Mouse (Mus musculus) stomach, embryonic 16.5 days (tissue): ENCODE data around the gene Naa15. TPM values are rescaled to one million over a fixed set of nuclear protein-coding genes. Genes with fewer than 3 reads are reported as not detected.
A peak's percentile ranks its signal among the peaks of the same experiment; 100 is the strongest.
"Not testable (repeated sequence)": the region's sequence is repeated elsewhere in the genome, so short reads cannot be mapped to it uniquely, and the experiment has no call there.

ENCODE experiments used
- ATAC-seq: fragments of 200-750 bp; cut with Nextera tagmentation; 2 replicates; pipeline ENCODE4 v1.8.0; 2017; ENCODE audit warnings: moderate number of reproducible peaks, moderate TSS enrichment; ENCODE audit not compliant: insufficient read depth, low FRiP score
- H3K27ac ChIP-seq: fragments of 300-500 bp; sonication (generic); 2 replicates; pipeline ENCODE4 v1.5.1; 2014; ENCODE audit warnings: low read length
- H3K27me3 ChIP-seq: fragments of 300-500 bp; sonication (generic); 2 replicates; pipeline ENCODE4 v1.6.1; 2014; ENCODE audit warnings: low read length, control low read depth, mixed read lengths; ENCODE audit not compliant: control insufficient read depth, insufficient read depth
- H3K36me3 ChIP-seq: fragments of 300-500 bp; sonication (generic); 2 replicates; pipeline ENCODE4 v1.6.1; 2014; ENCODE audit warnings: low read length; ENCODE audit not compliant: control insufficient read depth, insufficient read depth
- H3K4me1 ChIP-seq: fragments of 300-500 bp; sonication (generic); 2 replicates; pipeline ENCODE4 v1.6.1; 2014; ENCODE audit warnings: low read length, control low read depth, mixed read lengths; ENCODE audit not compliant: control insufficient read depth, insufficient read depth
- H3K4me2 ChIP-seq: fragments of 300-500 bp; sonication (generic); 2 replicates; pipeline ENCODE4 v1.6.1; 2014; ENCODE audit warnings: low read depth, low read length, mixed read lengths
- H3K4me3 ChIP-seq: fragments of 300-500 bp; sonication (generic); replicated peaks from 2 replicates; pipeline ENCODE4 v1.5.1; 2014; ENCODE audit warnings: mild to moderate bottlenecking, low read length
- H3K9ac ChIP-seq: fragments of 300-500 bp; sonication (generic); 2 replicates; pipeline ENCODE4 v1.6.1; 2014; ENCODE audit warnings: low read length
- H3K9me3 ChIP-seq: fragments of 300-500 bp; sonication (generic); replicated peaks from 2 replicates; pipeline ENCODE4 v1.6.1; 2016; ENCODE audit warnings: low read length, control low read depth; ENCODE audit not compliant: control insufficient read depth
- WGBS: fragments of 180-500 bp; shearing (Covaris S2); extraction: QIAGEN DNeasy Blood & Tissue Kit; methylation state at CpG from one replicate; pipeline ENCODE4 v1.1.7; 2014; 5-methylcytosine and 5-hydroxymethylcytosine counted together
- polyA plus RNA-seq: library from polyadenylated mRNA; unstranded; fragments of >200 nt; fragmentation: Nextera tagmentation; extraction: Ambion mirVana; gene quantifications from 2 replicates; pipeline ENCODE4 v1.2.1, GENCODE M21; 2015

Gene Naa15
- polyA plus RNA-seq, 1 experiment from 2014 or later = 28.9 TPM

DNA sequence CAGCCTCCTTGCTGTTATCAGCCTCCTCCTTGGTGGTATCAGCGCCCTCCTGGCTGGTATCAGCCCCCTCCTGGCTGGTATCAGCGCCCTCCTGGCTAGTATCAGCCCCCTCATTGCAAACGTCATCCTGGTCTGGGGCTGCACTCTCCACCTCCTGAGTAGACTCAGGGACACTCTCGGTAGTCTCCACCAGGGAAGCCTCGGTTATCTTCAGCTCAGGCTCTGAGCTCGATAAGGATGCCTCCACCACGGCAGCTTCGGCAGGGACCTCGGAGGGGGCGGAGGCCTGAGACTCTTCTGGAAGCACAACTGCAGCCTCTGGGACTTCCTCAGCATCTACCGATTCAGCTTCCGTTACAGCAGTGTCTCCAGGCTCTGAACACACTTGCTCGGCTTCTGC is 26.0 kb upstream of the Naa15 start:
- WGBS = 7% methylated on average over 13 of the region's 13 CpGs
- ATAC-seq = no peak
- H3K27me3 ChIP-seq = no peaks in the 10 kb centered on the region; the same call in 1 of the 2 replicates
- peak overlapping the region; percentile 40 for H3K4me2 ChIP-seq
- H3K4me1 ChIP-seq = peaks cover 5% of the 10 kb centered on the region; the same call in 1 of the 2 replicates
- no peaks in the 10 kb centered on the region for H3K9me3 ChIP-seq
- H3K27ac ChIP-seq = no peak overlapping the region
- peak overlapping the region; percentile 11 for H3K9ac ChIP-seq
- H3K4me3 ChIP-seq = peak overlapping the region; percentile 8
- H3K36me3 ChIP-seq = no peaks in the 10 kb centered on the region

DNA sequence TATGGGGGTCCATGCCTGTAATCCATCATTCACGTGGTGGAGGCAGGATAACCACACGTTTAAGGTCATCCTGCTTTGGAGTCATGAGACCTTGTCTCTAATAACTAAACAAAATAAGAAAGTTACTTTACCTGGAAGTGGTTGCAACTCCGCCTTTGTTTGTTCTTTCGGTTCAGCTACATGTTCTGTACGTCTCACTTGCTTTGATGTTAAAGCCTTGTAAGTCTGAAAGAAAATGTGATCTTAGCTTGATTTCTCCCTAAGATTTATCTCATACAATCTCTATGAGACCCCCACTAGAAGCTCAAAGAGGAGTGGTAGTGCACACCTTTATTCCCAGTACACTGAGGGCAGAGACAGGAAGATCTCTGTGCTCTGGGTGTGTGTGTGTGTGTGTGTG is 23.9 kb upstream of the Naa15 start:
- WGBS = 69% methylated on average over 5 of the region's 5 CpGs
- no peak overlapping the region for H3K27ac ChIP-seq
- no peak overlapping the region for H3K9ac ChIP-seq
- H3K4me2 ChIP-seq = no peak overlapping the region
- no peak overlapping the region for H3K4me3 ChIP-seq
- peaks cover 5% of the 10 kb centered on the region for H3K27me3 ChIP-seq
- peaks cover 5% of the 10 kb centered on the region; the same call in 1 of the 2 replicates for H3K4me1 ChIP-seq
- H3K36me3 ChIP-seq = no peaks in the 10 kb centered on the region
- H3K9me3 ChIP-seq = no peaks in the 10 kb centered on the region
- no peak for ATAC-seq

DNA sequence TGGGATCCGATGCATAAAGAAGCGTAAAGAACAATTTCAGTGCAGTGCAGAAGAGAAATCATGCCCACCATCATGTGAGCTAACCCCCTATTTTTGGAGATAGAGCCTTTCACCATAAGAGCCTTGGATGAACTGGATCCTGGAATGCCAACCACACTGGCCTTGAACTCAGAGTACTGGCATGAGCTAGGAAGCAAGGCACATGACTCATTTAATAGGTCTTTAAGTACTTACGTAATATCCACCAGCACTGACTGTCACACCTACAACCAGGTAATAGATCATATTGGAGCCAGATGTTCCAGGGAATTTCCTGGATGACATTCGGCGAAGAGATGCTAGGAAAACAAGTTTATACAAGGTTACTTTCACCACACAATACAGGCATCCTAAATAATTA is 23.4 kb upstream of the Naa15 start:
- H3K4me1 ChIP-seq = peaks cover 5% of the 10 kb centered on the region; the same call in 1 of the 2 replicates
- no peak overlapping the region for H3K9ac ChIP-seq
- no peak overlapping the region for H3K27ac ChIP-seq
- H3K27me3 ChIP-seq = peaks cover 5% of the 10 kb centered on the region
- no peaks in the 10 kb centered on the region for H3K36me3 ChIP-seq
- no peaks in the 10 kb centered on the region for H3K9me3 ChIP-seq
- no peak overlapping the region for H3K4me3 ChIP-seq
- no peak for ATAC-seq
- H3K4me2 ChIP-seq = no peak overlapping the region
- WGBS = 88% methylated on average over 5 of the region's 5 CpGs

DNA sequence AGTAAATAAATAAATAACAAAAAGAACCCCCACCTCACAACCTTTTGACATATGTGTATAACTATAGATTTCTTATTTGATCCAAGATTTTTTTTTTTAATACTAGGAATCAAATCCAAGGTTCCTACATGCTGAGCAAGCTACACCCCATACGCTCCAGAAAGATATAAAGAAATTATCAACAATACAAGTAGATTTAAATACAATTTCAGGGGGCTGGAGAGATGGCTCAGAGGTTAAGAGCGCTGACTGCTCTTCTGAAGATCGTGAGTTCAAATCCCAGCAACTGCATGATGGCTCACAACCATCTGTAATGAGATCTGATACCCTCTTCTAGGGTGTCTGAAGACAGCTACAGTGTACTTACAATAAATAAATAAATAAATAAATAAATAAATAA is 21.9 kb upstream of the Naa15 start:
- not testable (repeated sequence) for H3K27me3 ChIP-seq, H3K36me3 ChIP-seq, H3K4me1 ChIP-seq, H3K27ac ChIP-seq, ATAC-seq, H3K4me2 ChIP-seq, H3K4me3 ChIP-seq, H3K9me3 ChIP-seq, H3K9ac ChIP-seq
- WGBS = 93% methylated on average over 3 of the region's 3 CpGs

DNA sequence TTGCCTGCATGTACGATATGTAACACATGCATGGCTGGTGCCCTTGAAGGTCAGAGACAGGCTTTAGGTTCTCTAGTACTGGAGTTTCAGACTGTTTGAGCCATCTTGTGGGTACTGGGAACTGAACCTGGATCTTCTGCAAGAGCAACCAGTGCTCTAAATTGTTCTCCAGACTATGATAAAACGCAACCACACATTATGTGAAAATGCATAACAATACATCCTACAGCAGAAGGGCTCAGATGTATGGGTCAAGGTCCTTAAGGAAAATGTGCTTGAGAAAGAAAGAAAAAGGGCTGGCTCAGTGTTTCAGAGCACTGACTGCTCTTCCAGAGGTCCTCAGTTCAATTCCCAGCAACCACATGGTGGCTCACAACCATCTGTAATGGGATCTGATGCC is 21.3 kb upstream of the Naa15 start:
- Histone ChIP-seq H3K27ac (no peak overlapping the region), H3K4me1 (peaks cover 3% of the 10 kb centered on the region; the same call in 1 of the 2 replicates), H3K9ac (no peak overlapping the region), H3K4me2 (no peak overlapping the region), H3K9me3 (no peaks in the 10 kb centered on the region), H3K36me3 (no peaks in the 10 kb centered on the region), H3K4me3 (no peak overlapping the region), H3K27me3 (peaks cover 5% of the 10 kb centered on the region)
- 90% methylated on average over 2 of the region's 2 CpGs for WGBS
- no peak for ATAC-seq

DNA sequence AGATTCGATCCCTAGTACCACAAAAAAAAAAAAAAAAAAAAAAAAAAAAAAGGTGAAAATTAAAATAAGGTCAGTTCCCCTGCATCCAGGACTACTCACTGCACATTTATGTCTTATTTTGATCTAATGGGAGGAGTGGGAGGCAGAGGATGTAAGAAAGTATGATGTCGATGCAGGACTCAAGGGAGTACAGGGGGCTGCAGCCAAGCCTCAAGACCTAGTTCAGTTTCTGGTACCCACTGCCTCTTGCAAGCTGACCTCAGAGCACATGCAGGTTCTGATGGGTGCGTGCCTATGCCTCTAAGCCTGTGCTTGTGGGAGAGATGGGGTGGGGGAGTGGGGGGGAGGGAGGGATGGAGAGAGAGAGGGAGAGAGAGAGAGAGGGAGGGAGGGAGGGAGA is 20.1 kb upstream of the Naa15 start:
- Histone ChIP-seq H3K4me1 (no peaks in the 10 kb centered on the region), H3K9me3 (no peaks in the 10 kb centered on the region), H3K9ac (no peak overlapping the region), H3K27me3 (peaks cover 5% of the 10 kb centered on the region), H3K27ac (no peak overlapping the region), H3K4me2 (no peak overlapping the region), H3K4me3 (no peak overlapping the region), H3K36me3 (no peaks in the 10 kb centered on the region)
- ATAC-seq = no peak
- WGBS = 79% methylated on average over 3 of the region's 3 CpGs

DNA sequence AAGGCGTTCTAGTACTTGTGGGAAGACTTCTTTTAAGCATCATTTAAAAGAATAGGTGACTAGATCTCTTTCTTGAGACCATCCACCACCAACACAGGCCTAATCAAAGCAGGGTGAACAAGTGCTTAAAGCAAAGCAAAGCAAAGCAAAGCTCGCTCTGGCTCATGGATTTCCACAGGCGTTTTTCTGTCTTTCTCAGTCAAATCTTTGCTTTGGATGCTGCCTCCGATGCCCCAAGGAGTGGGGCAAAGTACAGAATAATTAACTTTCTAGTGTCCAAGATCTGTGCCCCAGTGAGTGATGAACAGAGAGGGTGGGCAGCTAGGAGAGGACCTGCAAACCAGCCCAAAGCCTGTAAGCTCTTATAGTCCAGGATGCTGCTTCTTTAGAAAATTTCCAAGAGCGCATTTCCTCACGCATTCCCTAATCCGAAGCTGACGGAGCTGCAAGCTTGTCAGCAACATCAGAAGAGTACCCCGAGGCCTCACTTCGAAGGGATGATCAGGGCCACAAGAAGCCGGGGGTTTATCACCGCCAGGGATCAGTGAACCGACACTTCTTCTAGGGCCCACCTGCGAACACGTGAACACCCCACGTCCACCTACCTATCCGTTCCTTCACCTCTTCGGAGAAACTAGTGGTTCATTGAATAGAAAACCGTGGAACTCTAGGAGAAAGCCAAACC is 19.3 kb upstream of the Naa15 start:
- 44% methylated on average over 19 of the region's 19 CpGs for WGBS

DNA sequence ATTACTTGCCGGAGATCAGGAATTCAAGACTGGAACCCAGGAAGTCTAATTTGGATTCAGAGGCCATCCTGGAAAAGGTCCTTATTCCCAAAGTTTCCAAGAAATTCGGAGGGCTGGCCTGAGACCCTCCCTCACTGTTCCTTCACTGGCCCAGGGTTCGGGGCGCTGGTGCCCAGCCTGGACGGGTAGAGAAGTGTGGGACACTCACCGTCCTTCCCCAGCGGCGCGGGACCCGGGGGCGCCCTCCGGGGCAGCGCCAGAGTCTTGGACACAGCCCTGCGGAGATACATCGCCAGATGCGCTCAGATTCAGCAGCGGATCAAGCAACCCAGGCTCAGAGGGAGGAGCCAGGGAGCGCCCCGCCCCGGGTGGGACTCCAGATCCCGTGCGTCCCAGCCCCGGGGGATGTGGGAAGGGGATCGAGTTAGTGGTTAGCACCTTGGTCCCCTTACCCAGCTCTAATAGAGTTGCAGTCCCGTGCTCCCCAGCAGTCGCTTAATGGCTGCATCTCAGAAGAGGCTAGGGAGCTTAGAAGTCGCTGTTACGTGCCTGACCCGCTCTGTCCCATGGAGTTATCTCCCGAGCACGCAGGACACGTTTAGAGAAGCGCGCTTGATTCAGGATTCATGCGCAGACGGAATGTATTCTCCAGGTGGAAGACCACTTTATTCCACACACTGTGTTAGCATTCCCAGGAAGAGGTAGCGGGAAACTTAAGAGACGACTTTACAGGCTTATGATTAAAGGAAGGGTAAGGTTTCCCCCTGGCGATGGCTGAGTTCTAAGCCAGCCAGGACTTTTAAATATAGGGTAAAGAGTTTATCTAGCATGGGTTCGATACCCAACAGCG is 18.5 kb upstream of the Naa15 start, which contains the start of gene Mgarp:
Mgarp (minus strand) TSS at position 520 of the 850 bp plus-strand sequence.
- peak; percentile 85 for ATAC-seq
- peak within 1 kb of the TSS; percentile 57 for H3K4me3 ChIP-seq
- no peaks in the 10 kb centered on the region for H3K4me1 ChIP-seq
- peak within 1 kb of the TSS; percentile 71 for H3K4me2 ChIP-seq
- WGBS = 3% methylated on average over 41 of the region's 41 CpGs
- H3K9me3 ChIP-seq = no peaks in the 10 kb centered on the region
- H3K9ac ChIP-seq = peak within 1 kb of the TSS; percentile 70
- H3K36me3 ChIP-seq = no peaks in the 10 kb centered on the region
- peaks cover 5% of the 10 kb centered on the region for H3K27me3 ChIP-seq
- H3K27ac ChIP-seq = no peak within 1 kb of the TSS

More for the DNA sequence above, 19.3 kb upstream of the Naa15 start:
- no peaks in the 10 kb centered on the region for H3K36me3 ChIP-seq
- peak overlapping the region; percentile 57; the same call in 1 of the 2 replicates for H3K4me3 ChIP-seq
- no peaks in the 10 kb centered on the region for H3K9me3 ChIP-seq
- H3K27ac ChIP-seq = no peak overlapping the region
- H3K27me3 ChIP-seq = peaks cover 5% of the 10 kb centered on the region
- no peak for ATAC-seq
- no peak overlapping the region for H3K9ac ChIP-seq
- H3K4me2 ChIP-seq = peak overlapping the region; percentile 71; the same call in 1 of the 2 replicates
- H3K4me1 ChIP-seq = no peaks in the 10 kb centered on the region

DNA sequence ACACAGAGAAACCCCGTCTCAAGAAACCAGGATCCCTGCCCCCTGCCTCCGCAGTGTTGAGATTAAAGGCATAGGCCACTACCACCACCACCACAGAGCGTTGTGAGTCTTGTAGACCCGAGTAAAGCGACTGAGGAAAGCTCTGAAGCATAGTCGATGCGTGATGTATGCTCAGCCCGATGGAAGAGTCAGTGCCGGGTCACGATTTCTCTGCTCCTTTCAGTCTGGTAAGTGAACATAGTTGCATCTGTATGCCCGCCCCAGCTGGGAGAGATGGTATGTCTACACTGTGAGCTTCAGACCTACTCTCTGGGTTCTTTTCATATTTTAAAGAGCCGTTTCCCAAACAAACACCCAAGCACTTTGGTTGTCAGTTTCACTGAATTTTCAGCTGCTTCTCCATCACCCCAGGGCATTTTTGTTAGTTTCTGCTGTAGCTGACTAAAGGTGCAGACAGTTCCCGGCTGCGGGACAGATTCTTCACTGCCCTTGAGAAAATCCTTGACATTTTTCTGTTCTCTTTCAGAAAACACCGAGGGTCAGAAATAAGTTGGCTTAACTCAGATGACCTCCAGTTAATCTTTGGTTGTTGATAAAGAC is 17.1 kb upstream of the Naa15 start:
- Histone ChIP-seq H3K4me3 (no peak overlapping the region), H3K4me1 (no peaks in the 10 kb centered on the region), H3K36me3 (no peaks in the 10 kb centered on the region), H3K4me2 (no peak overlapping the region), H3K27me3 (peaks cover 5% of the 10 kb centered on the region), H3K9ac (no peak overlapping the region), H3K27ac (no peak overlapping the region), H3K9me3 (no peaks in the 10 kb centered on the region)
- no peak for ATAC-seq
- WGBS = 63% methylated on average over 15 of the region's 15 CpGs
